Mouse (Mus musculus) embryo, embryonic 10 days (tissue): Measurements from ENCODE around the gene Cfap43.

Experiments used
- DNase-seq: peaks from one replicate; pipeline ENCODE4 v3.0.0-alpha.2; 2015; ENCODE audit warnings: low spot score

Gene Cfap43

GRCm38 (mm10) chr19:47795009-47795728, 123.9 kb downstream of the Cfap43 start:
- DNase-seq: peak; percentile 81

- DNase-seq: no peak
Measured at GRCm38 (mm10) chr19:47794331-47794730, 124.8 kb downstream of the Cfap43 start.

GRCm38 (mm10) chr19:47790316-47791020, 128.6 kb downstream of the Cfap43 start:
- DNase-seq: no peak

GRCm38 (mm10) chr19:47783898-47784297, 135.2 kb downstream of the Cfap43 start:
- no peak for DNase-seq

- DNase-seq: peak; percentile 21
Measured at GRCm38 (mm10) chr19:47780972-47781371, 138.1 kb downstream of the Cfap43 start.

GRCm38 (mm10) chr19:47780145-47780544, 138.9 kb downstream of the Cfap43 start:
- DNase-seq: no peak

- DNase-seq: no peak
Measured at GRCm38 (mm10) chr19:47777847-47778246, 141.2 kb downstream of the Cfap43 start.

GRCm38 (mm10) chr19:47755625-47756024, 163.5 kb downstream of the Cfap43 start:
- DNase-seq: no peak

GRCm38 (mm10) chr19:47754931-47755330, 164.2 kb downstream of the Cfap43 start:
- DNase-seq: no peak

- DNase-seq: no peak
Measured at GRCm38 (mm10) chr19:47753921-47754320, 165.2 kb downstream of the Cfap43 start.

- no peak for DNase-seq
Measured at GRCm38 (mm10) chr19:47752456-47752855, 166.6 kb downstream of the Cfap43 start.

- no peak for DNase-seq
Measured at GRCm38 (mm10) chr19:47750391-47750790, 168.7 kb downstream of the Cfap43 start.

- DNase-seq: no peak
Measured at GRCm38 (mm10) chr19:47748950-47749349, 170.1 kb downstream of the Cfap43 start.

GRCm38 (mm10) chr19:47747072-47747471, 172.0 kb downstream of the Cfap43 start:
- no peak for DNase-seq

- DNase-seq: peak; percentile 76
Measured at GRCm38 (mm10) chr19:47731931-47732330, 187.2 kb downstream of the Cfap43 start.

GRCm38 (mm10) chr19:47731071-47731881, 187.8 kb downstream of the Cfap43 start, which contains the start of gene Sfr1:
Sfr1 (plus strand) TSS chr19:47731682.
- peak; percentile 98 for DNase-seq

GRCm38 (mm10) chr19:47730691-47731070, 188.4 kb downstream of the Cfap43 start:
- DNase-seq: peak; percentile 85

- DNase-seq: no peak
Measured at GRCm38 (mm10) chr19:47725643-47726140, 193.4 kb downstream of the Cfap43 start.

- no peak for DNase-seq
Measured at GRCm38 (mm10) chr19:47724903-47725302, 194.2 kb downstream of the Cfap43 start.

GRCm38 (mm10) chr19:47722471-47722870, 196.6 kb downstream of the Cfap43 start:
- no peak for DNase-seq

GRCm38 (mm10) chr19:47719147-47719546, 199.9 kb downstream of the Cfap43 start:
- no peak for DNase-seq

GRCm38 (mm10) chr19:47716144-47716543, 202.9 kb downstream of the Cfap43 start:
- DNase-seq: no peak
